Mouse (Mus musculus) mouse embryonic stem cell (cell line): ENCODE data around the gene Rhof.

ENCODE experiments used
- in situ Hi-C, 2 experiments: fragments of 300-500 bp; cut with MboI; formaldehyde crosslinking; loops; 1 replicate in 1 of 2; 3 replicates in 1 of 2; pipeline ENCODE4 v1.14.3; 2019 to 2020; ENCODE audit warnings: low sequenced_read_pairs in 2 of 2, low pct_unique_long_range_greater_than_20kb in 1 of 2, mixed read lengths in 1 of 2; ENCODE audit not compliant: unreplicated experiment in 1 of 2

The Rhof gene

GRCm38 (mm10) chr5:123058251-123059102, 74.0 kb downstream of the Rhof start:
- in situ Hi-C loops = loop anchor here in 1 of 2 experiments (10.0 kb wide), 1 partner anchor 94 kb away; no protein-coding TSS in a partner anchor

GRCm38 (mm10) chr5:123057366-123058250, 74.9 kb downstream of the Rhof start:
- in situ Hi-C loops = loop anchor here in 1 of 2 experiments (10.0 kb wide), 1 partner anchor 93 kb away; no protein-coding TSS in a partner anchor
